Mouse (Mus musculus) bone marrow macrophage, adult 2 months (primary cell): ENCODE measurements around the gene Theg.

Experiments used
- CTCF ChIP-seq: IDR thresholded peaks from 2 replicates; pipeline ENCODE4 v1.5.1; 2012; ENCODE audit warnings: low read depth, mild to moderate bottlenecking, low read length, moderate library complexity
- POLR2A ChIP-seq: IDR thresholded peaks from 2 replicates; pipeline ENCODE4 v1.6.1; 2012; ENCODE audit warnings: mild to moderate bottlenecking, low read depth, low read length, borderline replicate concordance

DNA sequence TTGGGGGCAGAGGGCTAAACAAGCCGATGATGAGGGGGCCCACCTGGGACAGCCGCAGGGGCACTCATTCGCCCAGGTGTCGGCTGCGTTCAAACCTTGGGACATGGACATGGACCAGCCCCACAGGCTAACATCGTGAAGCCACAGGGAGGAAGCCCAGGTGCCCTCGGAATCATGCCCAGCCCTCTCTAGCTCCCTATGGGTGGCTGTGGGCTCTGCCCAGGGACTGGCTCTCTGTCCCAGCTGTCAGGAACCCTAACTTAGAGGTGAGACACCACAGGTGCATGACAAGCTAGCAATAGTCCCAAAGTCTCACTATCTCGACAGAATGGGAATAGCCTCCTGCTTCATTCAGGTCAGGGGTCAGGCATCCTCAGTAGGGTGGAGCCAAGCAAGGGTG, 34.6 kb downstream of the Theg start:
- TF ChIP-seq CTCF (no peak), POLR2A (no peak)
